17 mouse cellular contexts compared by ENCODE assay signal in the genomic region with DNA sequence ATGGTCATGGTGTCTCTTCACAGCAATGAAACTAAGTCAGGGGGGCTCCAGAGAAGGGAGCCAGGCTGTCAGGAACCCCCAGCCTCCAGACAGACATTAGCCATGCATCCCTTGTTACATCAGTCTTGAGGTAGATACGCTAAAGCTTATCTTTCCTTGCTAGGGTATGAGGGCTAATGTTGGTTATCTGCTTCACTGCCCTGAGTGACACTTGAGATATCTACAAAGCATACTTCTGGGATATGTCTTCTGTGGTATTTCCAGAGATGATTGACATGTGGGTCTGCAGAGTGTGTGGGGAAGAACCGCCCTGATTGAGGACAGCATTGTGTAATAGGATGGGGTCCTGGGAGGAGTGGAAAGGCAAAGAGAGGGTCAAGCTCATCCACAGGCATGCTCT.
"Had no signal": no experiment of that assay in that cellular context is flagged by ENCODE, and none has a peak within 500 bp of the region (broad histone marks: within the 10 kb centered on the region; RNA-seq: fewer than 3 reads in every experiment).

No protein-coding gene starts in this region.

- H3K36me3 ChIP-seq: lung, embryonic 15.5 days; midbrain, embryonic 10.5 days; midbrain, embryonic 13.5 days; neural tube, embryonic 13.5 days had no signal

- H3K27ac ChIP-seq: kidney, postnatal 0 days; layer of hippocampus, adult 2 months; lung, embryonic 15.5 days; midbrain, embryonic 10.5 days; midbrain, embryonic 13.5 days; neural tube, embryonic 13.5 days had no signal

- H3K4me2 ChIP-seq: lung, embryonic 15.5 days; midbrain, embryonic 13.5 days; neural tube, embryonic 13.5 days had no signal

- ATAC-seq: intestine, postnatal 0 days; midbrain, embryonic 13.5 days; midbrain, embryonic 16.5 days had no signal

- H3K9me3 ChIP-seq: lung, embryonic 15.5 days; midbrain, embryonic 10.5 days; midbrain, embryonic 13.5 days; neural tube, embryonic 13.5 days had no signal

- H3K4me3 ChIP-seq: layer of hippocampus, adult 2 months; lung, embryonic 15.5 days; megakaryocyte, embryonic 14.5 days; midbrain, embryonic 10.5 days; midbrain, embryonic 13.5 days; myocyte; neural tube, embryonic 13.5 days had no signal

- H3K27me3 ChIP-seq: lung, embryonic 15.5 days; megakaryocyte, embryonic 14.5 days had no signal

- DNase-seq: kidney, adult 2 months; layer of hippocampus, adult 9-11 months; lung, adult 18-20 months; lung, postnatal 10 days; lung, postnatal 36 days; thymus, adult 18-20 months; thymus, postnatal 36 days had no signal

- H3K9ac ChIP-seq: lung, embryonic 15.5 days; midbrain, embryonic 13.5 days; neural tube, embryonic 13.5 days had no signal
